Mouse (Mus musculus): ENCODE measurements at regions not wholly inside any gene's neighbourhood (a gene's known extent, or its start where the extent isn't known, plus 50 kb on each side); places are given as distances from the start of the nearest gene placed in this dataset.

DNA sequence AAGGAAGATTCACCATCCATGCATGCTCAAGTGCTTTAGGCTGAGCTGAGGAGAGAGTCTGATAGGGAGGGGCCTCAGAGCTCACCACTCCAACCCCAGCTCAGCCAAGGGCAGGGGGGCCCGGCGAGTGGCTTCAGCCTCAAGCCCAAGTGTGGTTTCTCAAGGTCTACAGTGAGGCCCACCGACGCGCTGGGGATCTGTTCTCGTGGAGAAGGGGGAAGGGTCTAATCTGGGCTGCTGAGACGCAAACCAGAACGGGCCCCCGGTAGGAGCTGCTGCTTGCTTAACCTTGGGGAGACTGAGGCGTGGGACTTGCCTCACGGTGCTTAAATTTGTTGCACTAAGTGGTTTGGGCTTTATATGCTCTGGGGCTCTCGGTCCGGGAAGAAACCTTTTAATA lies 70.9 kb downstream of the Asb1 start:
- Histone ChIP-seq H3K9ac (ENCODE audit: insufficient read depth, low read depth) (no peak overlapping the region), H3K79me2 (replicated peaks; ENCODE audit: control insufficient read depth, extremely low read depth, insufficient read depth, poor library complexity, severe bottlenecking) (no peaks in the 10 kb centered on the region), H3K9me3 (replicated peaks; ENCODE audit: low read length) (no peaks in the 10 kb centered on the region), H3K4me3 (replicated peaks in 1 of 3; ENCODE audit: low read depth in 2 of 3, low read length in 2 of 3, poor library complexity in 1 of 3) (no peak overlapping the region), H3K4me1 (ENCODE audit: control insufficient read depth in 1 of 2, insufficient read depth in 2 of 2) (no peaks in the 10 kb centered on the region), H3K27ac (ENCODE audit: insufficient read depth, low read depth) (no peak overlapping the region), H3K4me2 (ENCODE audit: insufficient read depth, low read depth, poor library complexity, severe bottlenecking) (no peak overlapping the region), H3K27me3 (replicated peaks) (peaks cover 94% of the 10 kb centered on the region), H3K36me3 (replicated peaks in 1 of 2; ENCODE audit: control insufficient read depth in 1 of 2, insufficient read depth in 1 of 2, low read length in 1 of 2) (no peaks in the 10 kb centered on the region)
- in situ Hi-C loops (cut with MboI; ENCODE audit: low pct_ligation_motif_present, low pct_unique_long_range_greater_than_20kb, low sequenced_read_pairs) (no loop called here), dilution Hi-C loops (cut with MboI; ENCODE audit: extremely low pct_ligation_motif_present, extremely low pct_unique_long_range_greater_than_20kb, low sequenced_read_pairs) (no loop called here)
- no peak for TF ChIP-seq TBP (conservative IDR thresholded peaks at IDR 0.05; ENCODE audit: low read depth, low read length)
- no peak for TF ChIP-seq ELF1 (IDR thresholded peaks at IDR 0.05; ENCODE audit: low read depth, low read length)
- TF ChIP-seq NRF1 (IDR thresholded peaks at IDR 0.05; ENCODE audit: low read depth, low read length) = no peak
- no peak for TF ChIP-seq CHD2 (IDR thresholded peaks at IDR 0.05; ENCODE audit: low read length)
- DNase-seq (ENCODE audit: extremely low read depth) = no peak

DNA sequence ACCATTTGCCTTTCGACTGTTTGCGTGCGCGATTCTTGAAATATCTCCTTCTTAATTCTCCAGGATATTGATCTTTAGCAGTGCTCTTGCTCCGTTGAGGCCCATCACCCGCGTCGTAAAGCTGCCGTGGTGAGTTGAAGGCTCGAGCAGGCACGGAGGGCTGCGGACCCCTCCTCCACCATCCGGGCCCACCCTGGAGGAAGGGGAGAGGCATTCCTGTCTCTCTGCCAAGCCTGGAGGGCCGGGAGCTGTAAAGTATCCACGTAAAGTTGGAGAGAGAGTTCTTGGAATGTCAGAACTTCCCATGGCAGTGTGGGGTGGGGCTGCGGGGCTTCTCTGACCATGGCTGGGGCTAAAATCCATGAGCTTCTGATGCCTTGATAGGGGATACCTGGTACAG lies 71.3 kb downstream of the Asb1 start:
- Histone ChIP-seq H3K9me3 (replicated peaks; ENCODE audit: low read length) (no peaks in the 10 kb centered on the region), H3K27me3 (replicated peaks) (peaks cover 95% of the 10 kb centered on the region), H3K36me3 (replicated peaks in 1 of 2; ENCODE audit: control insufficient read depth in 1 of 2, insufficient read depth in 1 of 2, low read length in 1 of 2) (no peaks in the 10 kb centered on the region), H3K4me1 (ENCODE audit: control insufficient read depth in 1 of 2, insufficient read depth in 2 of 2) (no peaks in the 10 kb centered on the region), H3K4me2 (ENCODE audit: insufficient read depth, low read depth, poor library complexity, severe bottlenecking) (no peak overlapping the region), H3K4me3 (replicated peaks in 1 of 3; ENCODE audit: low read depth in 2 of 3, low read length in 2 of 3, poor library complexity in 1 of 3) (no peak overlapping the region), H3K79me2 (replicated peaks; ENCODE audit: control insufficient read depth, extremely low read depth, insufficient read depth, poor library complexity, severe bottlenecking) (no peaks in the 10 kb centered on the region), H3K9ac (ENCODE audit: insufficient read depth, low read depth) (no peak overlapping the region), H3K27ac (ENCODE audit: insufficient read depth, low read depth) (no peak overlapping the region)
- dilution Hi-C loops (cut with MboI; ENCODE audit: extremely low pct_ligation_motif_present, extremely low pct_unique_long_range_greater_than_20kb, low sequenced_read_pairs) (no loop called here), in situ Hi-C loops (cut with MboI; ENCODE audit: low pct_ligation_motif_present, low pct_unique_long_range_greater_than_20kb, low sequenced_read_pairs) (no loop called here)
- no peak for DNase-seq (ENCODE audit: extremely low read depth)
- TF ChIP-seq RCOR1 (conservative IDR thresholded peaks at IDR 0.05; ENCODE audit: low read depth, low read length) (no peak), ETS1 (conservative IDR thresholded peaks at IDR 0.05; ENCODE audit: low read depth, low read length) (no peak)

DNA sequence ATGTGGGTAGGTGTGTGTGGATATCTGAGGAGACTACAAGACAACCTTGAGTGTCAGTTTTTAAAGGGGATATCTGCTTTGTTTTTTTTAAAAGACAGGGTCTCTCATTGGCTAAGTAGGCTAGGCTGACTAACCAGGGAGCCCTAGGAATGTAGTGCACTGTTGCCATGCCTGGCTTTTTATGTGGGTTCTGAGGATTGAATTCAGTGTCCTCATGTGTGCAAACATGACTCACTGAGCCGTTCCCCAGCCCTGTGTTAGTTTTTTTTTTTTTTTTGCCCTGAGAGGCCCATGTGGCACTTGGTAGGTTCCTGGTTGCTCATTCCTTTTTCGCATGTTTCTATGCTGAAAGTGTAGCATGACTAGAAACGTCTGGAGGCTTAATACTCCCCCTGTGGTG lies 72.6 kb downstream of the Asb1 start:
- H3K4me1 ChIP-seq (ENCODE audit: control insufficient read depth in 1 of 2, insufficient read depth in 2 of 2) = no peaks in the 10 kb centered on the region
- no peak overlapping the region for H3K4me2 ChIP-seq (ENCODE audit: insufficient read depth, low read depth, poor library complexity, severe bottlenecking)
- TF ChIP-seq ZNF384 (IDR thresholded peaks at IDR 0.05; ENCODE audit: low read depth, low read length) (0 out of 2 replicates have a peak, but pooled peaks have one; percentile 22), ELF1 (IDR thresholded peaks at IDR 0.05; ENCODE audit: low read depth, low read length) (no peak), GABPA (IDR thresholded peaks at IDR 0.05; ENCODE audit: insufficient replicate concordance, low read depth, low read length) (no peak), NRF1 (IDR thresholded peaks at IDR 0.05; ENCODE audit: low read depth, low read length) (no peak), IRF4 (IDR thresholded peaks at IDR 0.05; ENCODE audit: low read depth, low read length) (no peak)
- peaks cover 86% of the 10 kb centered on the region for H3K27me3 ChIP-seq (replicated peaks)
- no peak overlapping the region for H3K4me3 ChIP-seq (replicated peaks in 1 of 3; ENCODE audit: low read depth in 2 of 3, low read length in 2 of 3, poor library complexity in 1 of 3)
- H3K9ac ChIP-seq (ENCODE audit: insufficient read depth, low read depth) = no peak overlapping the region
- H3K9me3 ChIP-seq (replicated peaks; ENCODE audit: low read length) = no peaks in the 10 kb centered on the region
- no peaks in the 10 kb centered on the region for H3K79me2 ChIP-seq (replicated peaks; ENCODE audit: control insufficient read depth, extremely low read depth, insufficient read depth, poor library complexity, severe bottlenecking)
- in situ Hi-C loops (cut with MboI; ENCODE audit: low pct_ligation_motif_present, low pct_unique_long_range_greater_than_20kb, low sequenced_read_pairs) = no loop called here
- dilution Hi-C loops (cut with MboI; ENCODE audit: extremely low pct_ligation_motif_present, extremely low pct_unique_long_range_greater_than_20kb, low sequenced_read_pairs) = no loop called here
- no peak overlapping the region for H3K27ac ChIP-seq (ENCODE audit: insufficient read depth, low read depth)
- DNase-seq (ENCODE audit: extremely low read depth) = no peak
- H3K36me3 ChIP-seq (replicated peaks in 1 of 2; ENCODE audit: control insufficient read depth in 1 of 2, insufficient read depth in 1 of 2, low read length in 1 of 2) = no peaks in the 10 kb centered on the region

All from CH12.LX (cell line).